Mouse (Mus musculus): ENCODE measurements around the gene Tbc1d17. TPM values are rescaled to one million over a fixed set of nuclear protein-coding genes. Genes with fewer than 3 reads are reported as not detected.

Gene Tbc1d17
- total RNA-seq, 2 experiments from 2014 or later = 15.5 to 18.1 TPM

- ATAC-seq (replicated peaks; ENCODE audit: poor library complexity, severe bottlenecking) = no peak
These were observed 37.9 kb downstream of the Tbc1d17 start for GRCm38 (mm10) chr7:44810819-44811557.

DNA sequence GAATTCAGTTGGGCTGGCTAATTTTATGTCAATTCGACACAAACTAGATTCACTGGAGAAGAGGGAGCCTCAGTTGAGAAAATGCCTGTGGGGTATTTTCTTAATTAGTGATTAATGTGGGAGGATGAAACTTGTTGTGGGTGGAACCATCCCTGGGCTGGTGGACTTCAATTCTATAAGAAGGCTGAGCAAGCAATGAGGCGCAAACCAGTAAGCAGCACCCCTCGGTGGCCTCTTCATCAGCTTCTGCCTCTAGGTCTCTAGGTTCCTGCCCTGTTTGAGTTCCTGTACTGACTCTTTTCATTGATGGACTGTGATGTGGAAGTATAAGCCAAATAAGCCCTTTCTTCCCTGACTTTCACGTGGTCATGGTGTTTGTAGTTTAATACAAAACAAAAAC lies 38.5 kb downstream of the Tbc1d17 start:
- ATAC-seq (replicated peaks; ENCODE audit: poor library complexity, severe bottlenecking) = no peak

DNA sequence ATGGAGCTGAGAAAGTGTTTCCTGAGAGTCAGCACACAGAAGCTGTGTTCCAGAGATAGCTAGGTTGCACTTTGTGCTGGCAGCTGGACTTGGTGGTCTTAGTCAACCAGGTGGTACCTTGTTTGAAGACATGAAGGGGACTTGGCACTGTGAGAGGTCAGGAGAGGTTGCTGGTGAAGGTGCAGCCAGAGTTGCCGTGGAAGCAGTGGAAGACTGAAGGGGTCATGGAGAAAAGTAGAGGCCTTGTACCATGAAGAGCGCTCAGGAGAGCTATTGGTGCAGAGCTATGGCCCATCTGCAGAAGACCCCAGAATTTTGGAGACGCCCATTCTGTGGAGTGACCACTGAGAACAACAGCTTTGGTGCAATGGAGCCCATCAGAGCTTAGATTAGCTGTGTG lies 39.4 kb downstream of the Tbc1d17 start:
- ATAC-seq (replicated peaks; ENCODE audit: poor library complexity, severe bottlenecking) = no peak

- ATAC-seq (replicated peaks; ENCODE audit: poor library complexity, severe bottlenecking) = no peak
These were observed 40.0 kb downstream of the Tbc1d17 start for GRCm38 (mm10) chr7:44808927-44809326.

- ATAC-seq (replicated peaks; ENCODE audit: poor library complexity, severe bottlenecking) = no peak
These were observed 56.1 kb downstream of the Tbc1d17 start for GRCm38 (mm10) chr7:44792781-44793180.

DNA sequence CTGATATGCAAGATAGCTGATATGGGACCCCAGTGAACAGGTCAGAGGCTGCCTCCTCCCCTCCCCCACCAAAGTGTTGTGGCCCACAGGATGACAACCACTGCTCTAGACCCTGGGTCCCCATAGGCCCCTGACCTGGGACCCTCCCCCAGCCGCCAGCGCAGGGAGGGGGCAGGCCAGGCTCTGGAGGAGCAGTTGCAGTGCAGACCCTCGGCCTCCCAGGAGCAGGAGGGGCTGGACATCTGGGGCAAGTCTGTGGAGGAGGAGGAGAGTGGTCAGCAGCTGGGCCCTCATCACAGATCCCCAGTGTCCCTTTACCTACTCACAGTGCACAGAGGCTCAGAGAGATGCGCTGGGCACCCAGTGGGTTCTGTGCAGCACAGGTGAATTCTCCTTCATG lies 58.8 kb downstream of the Tbc1d17 start:
- no peak for ATAC-seq (replicated peaks; ENCODE audit: poor library complexity, severe bottlenecking)

- no peak for ATAC-seq (replicated peaks; ENCODE audit: poor library complexity, severe bottlenecking)
These were observed 59.3 kb downstream of the Tbc1d17 start for GRCm38 (mm10) chr7:44789531-44789930.

Other genes with a start within 250 kb of the Tbc1d17 start
- not detected in 2 replicates for gene Myh14, start 178.2 kb downstream of the Tbc1d17 start, total RNA-seq (2014; fragmentation: Nextera tagmentation)
- not detected in 2 replicates for gene Myh14, start 178.2 kb downstream of the Tbc1d17 start, total RNA-seq (2017)
- not detected in 2 replicates for gene Izumo2, start 140.3 kb downstream of the Tbc1d17 start, total RNA-seq (2014; fragmentation: Nextera tagmentation)
- not detected in 2 replicates for gene Izumo2, start 140.3 kb downstream of the Tbc1d17 start, total RNA-seq (2017)
- 45.0 and 52.3 TPM in 2 replicates for gene Vrk3, start 100.7 kb downstream of the Tbc1d17 start, total RNA-seq (2014; fragmentation: Nextera tagmentation)
- 27.4 and 34.8 TPM in 2 replicates for gene Vrk3, start 100.7 kb downstream of the Tbc1d17 start, total RNA-seq (2017)
- gene Zfp473, start 98.0 kb downstream of the Tbc1d17 start, total RNA-seq (2014; fragmentation: Nextera tagmentation) = 1.6 and 6.2 TPM in 2 replicates
- gene Zfp473, start 98.0 kb downstream of the Tbc1d17 start, total RNA-seq (2017) = 2.0 and 2.2 TPM in 2 replicates
- gene Nup62, start 33.0 kb downstream of the Tbc1d17 start, total RNA-seq (2014; fragmentation: Nextera tagmentation) = 81.8 and 83.0 TPM in 2 replicates
- gene Nup62, start 33.0 kb downstream of the Tbc1d17 start, total RNA-seq (2017) = 120 and 167 TPM in 2 replicates
- gene Il4i1, start 32.7 kb downstream of the Tbc1d17 start, total RNA-seq (2014; fragmentation: Nextera tagmentation) = 1.2 TPM in 1 of 2 replicates, not detected in the other
- gene Il4i1, start 32.7 kb downstream of the Tbc1d17 start, total RNA-seq (2017) = 0.15 and 0.22 TPM in 2 replicates
- 5.6 and 8.5 TPM in 2 replicates for gene Atf5, start 32.4 kb downstream of the Tbc1d17 start, total RNA-seq (2014; fragmentation: Nextera tagmentation)
- 3.8 and 6.8 TPM in 2 replicates for gene Atf5, start 32.4 kb downstream of the Tbc1d17 start, total RNA-seq (2017)
- gene Akt1s1, start 88 bp downstream of the Tbc1d17 start, total RNA-seq (2014; fragmentation: Nextera tagmentation) = 18.2 and 25.0 TPM in 2 replicates
- gene Akt1s1, start 88 bp downstream of the Tbc1d17 start, total RNA-seq (2017) = 22.8 and 26.5 TPM in 2 replicates
- gene Pnkp, start 8.1 kb upstream of the Tbc1d17 start, total RNA-seq (2014; fragmentation: Nextera tagmentation) = 61.3 and 65.7 TPM in 2 replicates
- gene Pnkp, start 8.1 kb upstream of the Tbc1d17 start, total RNA-seq (2017) = 51.0 and 79.6 TPM in 2 replicates
- 67.0 and 95.4 TPM in 2 replicates for gene Ptov1, start 20.7 kb upstream of the Tbc1d17 start, total RNA-seq (2014; fragmentation: Nextera tagmentation)
- 24.4 and 32.1 TPM in 2 replicates for gene Ptov1, start 20.7 kb upstream of the Tbc1d17 start, total RNA-seq (2017)
- 26.7 and 51.2 TPM in 2 replicates for gene Med25, start 43.6 kb upstream of the Tbc1d17 start, total RNA-seq (2014; fragmentation: Nextera tagmentation)
- 9.2 and 15.6 TPM in 2 replicates for gene Med25, start 43.6 kb upstream of the Tbc1d17 start, total RNA-seq (2017)
- gene Fuz, start 47.0 kb upstream of the Tbc1d17 start, total RNA-seq (2014; fragmentation: Nextera tagmentation) = 13.6 TPM in 2 replicates
- gene Fuz, start 47.0 kb upstream of the Tbc1d17 start, total RNA-seq (2017) = 16.5 and 18.0 TPM in 2 replicates
- 40.8 and 84.2 TPM in 2 replicates for gene Ap2a1, start 80.4 kb upstream of the Tbc1d17 start, total RNA-seq (2014; fragmentation: Nextera tagmentation)
- 28.6 and 30.1 TPM in 2 replicates for gene Ap2a1, start 80.4 kb upstream of the Tbc1d17 start, total RNA-seq (2017)
- not detected in 2 replicates for gene Tsks, start 94.1 kb upstream of the Tbc1d17 start, total RNA-seq (2014; fragmentation: Nextera tagmentation)
- 0.17 TPM in 1 of 2 replicates, not detected in the other for gene Tsks, start 94.1 kb upstream of the Tbc1d17 start, total RNA-seq (2017)
- gene Cpt1c, start 125.8 kb upstream of the Tbc1d17 start, total RNA-seq (2014; fragmentation: Nextera tagmentation) = not detected in 2 replicates
- not detected in 2 replicates for gene Cpt1c, start 125.8 kb upstream of the Tbc1d17 start, total RNA-seq (2017)
- gene Prmt1, start 137.5 kb upstream of the Tbc1d17 start, total RNA-seq (2014; fragmentation: Nextera tagmentation) = 104 and 115 TPM in 2 replicates
- gene Prmt1, start 137.5 kb upstream of the Tbc1d17 start, total RNA-seq (2017) = 138 and 190 TPM in 2 replicates
- gene Irf3, start 148.6 kb upstream of the Tbc1d17 start, total RNA-seq (2014; fragmentation: Nextera tagmentation) = 76.6 and 105 TPM in 2 replicates
- 87.5 and 88.9 TPM in 2 replicates for gene Irf3, start 148.6 kb upstream of the Tbc1d17 start, total RNA-seq (2017)
- gene Bcl2l12, start 149.6 kb upstream of the Tbc1d17 start, total RNA-seq (2014; fragmentation: Nextera tagmentation) = 19.4 and 57.9 TPM in 2 replicates
- 18.4 and 32.9 TPM in 2 replicates for gene Bcl2l12, start 149.6 kb upstream of the Tbc1d17 start, total RNA-seq (2017)
- gene Scaf1, start 167.3 kb upstream of the Tbc1d17 start, total RNA-seq (2014; fragmentation: Nextera tagmentation) = 28.6 and 29.8 TPM in 2 replicates
- 15.7 and 17.8 TPM in 2 replicates for gene Scaf1, start 167.3 kb upstream of the Tbc1d17 start, total RNA-seq (2017)
- gene Rras, start 168.9 kb upstream of the Tbc1d17 start, total RNA-seq (2014; fragmentation: Nextera tagmentation) = 2.3 and 7.8 TPM in 2 replicates
- gene Rras, start 168.9 kb upstream of the Tbc1d17 start, total RNA-seq (2017) = 1.0 and 1.4 TPM in 2 replicates
- gene Prr12, start 203.8 kb upstream of the Tbc1d17 start, total RNA-seq (2014; fragmentation: Nextera tagmentation) = 21.1 and 29.6 TPM in 2 replicates
- 1.7 and 4.1 TPM in 2 replicates for gene Prr12, start 203.8 kb upstream of the Tbc1d17 start, total RNA-seq (2017)
- 42.2 and 57.2 TPM in 2 replicates for gene Nosip, start 213.3 kb upstream of the Tbc1d17 start, total RNA-seq (2014; fragmentation: Nextera tagmentation)
- 49.4 and 63.1 TPM in 2 replicates for gene Nosip, start 213.3 kb upstream of the Tbc1d17 start, total RNA-seq (2017)
- gene Prrg2, start 213.6 kb upstream of the Tbc1d17 start, total RNA-seq (2014; fragmentation: Nextera tagmentation) = 6.8 and 9.4 TPM in 2 replicates
- gene Prrg2, start 213.6 kb upstream of the Tbc1d17 start, total RNA-seq (2017) = 4.8 and 5.3 TPM in 2 replicates
- gene Rcn3, start 243.1 kb upstream of the Tbc1d17 start, total RNA-seq (2014; fragmentation: Nextera tagmentation) = 2.2 and 11.6 TPM in 2 replicates
- 4.1 and 7.0 TPM in 2 replicates for gene Rcn3, start 243.1 kb upstream of the Tbc1d17 start, total RNA-seq (2017)

Measured in granulocyte monocyte progenitor cell, adult 5-6 weeks (primary cell).